Mouse (Mus musculus): ENCODE measurements around the gene Cradd.

DNA sequence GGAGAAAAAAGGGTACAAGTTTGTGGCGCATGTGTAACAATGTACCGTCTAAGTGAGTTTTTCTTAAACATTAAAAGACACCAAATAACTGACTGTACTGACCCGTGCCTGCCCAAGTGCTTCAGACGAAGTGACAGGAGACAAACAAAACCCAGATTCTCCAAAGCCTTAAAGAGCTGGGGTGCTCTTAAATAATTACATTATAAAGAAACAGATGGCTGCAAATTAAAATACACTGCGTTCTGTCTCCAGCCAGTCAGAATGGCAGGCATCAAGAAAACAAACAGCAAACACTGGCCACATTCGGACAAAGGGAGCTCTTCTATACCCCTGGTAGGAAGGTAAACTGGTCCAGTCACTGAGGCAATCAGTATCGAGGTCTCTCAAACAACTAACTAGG is 43.3 kb upstream of the Cradd start:
- TF ChIP-seq GATA1 (IDR thresholded peaks at IDR 0.05; ENCODE audit: borderline replicate concordance, low read length) (no peak), FLI1 (IDR thresholded peaks at IDR 0.05; ENCODE audit: low read length) (no peak)
